Mouse (Mus musculus): ENCODE measurements around the gene Gk.

GRCm38 (mm10) chrX:85676808-85677207 is 99.8 kb downstream of the Gk start:
- TF ChIP-seq GABPA (IDR thresholded peaks at IDR 0.05; ENCODE audit: insufficient replicate concordance, low read depth, low read length) (no peak), CTCF (conservative IDR thresholded peaks at IDR 0.05 in 1 of 2, IDR thresholded peaks at IDR 0.05 in 1 of 2; ENCODE audit: low read depth in 2 of 2, low read length in 2 of 2) (peak; percentile 23 to 76; a peak in 3 of 4 replicates)
